Comparison of ENCODE assay signal across 13 mouse cellular contexts in genomic region chr19:26472659-26473058, GRCm38 (mm10).
"Had no signal": no experiment of that assay in that cellular context is flagged by ENCODE, and none has a peak within 500 bp of the region (broad histone marks: within the 10 kb centered on the region; RNA-seq: fewer than 3 reads in every experiment).

No protein-coding gene starts in this region.

- H3K4me3 ChIP-seq: liver, embryonic 15.5 days; megakaryocyte, embryonic 14.5 days; midbrain, embryonic 15.5 days; neural tube, embryonic 13.5 days had no signal

- H3K9me3 ChIP-seq: liver, embryonic 15.5 days; megakaryocyte, embryonic 14.5 days; midbrain, embryonic 15.5 days; neural tube, embryonic 13.5 days had no signal

- H3K27ac ChIP-seq: liver, embryonic 15.5 days; macrophage; midbrain, embryonic 15.5 days; neural tube, embryonic 13.5 days had no signal

- H3K27me3 ChIP-seq: liver, embryonic 15.5 days; megakaryocyte, embryonic 14.5 days; midbrain, embryonic 15.5 days; neural tube, embryonic 13.5 days had no signal

- ATAC-seq: midbrain, embryonic 15.5 days had no signal

- DNase-seq: kidney, adult 8-10 months; kidney, postnatal 25 days; lung, adult 2 months; lung, postnatal 14 days; right cerebral cortex, postnatal 14 days; thymus, postnatal 4 days had no signal

- H3K4me1 ChIP-seq: liver, embryonic 15.5 days; megakaryocyte, embryonic 14.5 days had no signal

- H3K36me3 ChIP-seq: liver, embryonic 15.5 days; midbrain, embryonic 15.5 days; neural tube, embryonic 13.5 days had no signal

- H3K9ac ChIP-seq: liver, embryonic 15.5 days; midbrain, embryonic 15.5 days; neural tube, embryonic 13.5 days had no signal

- H3K4me2 ChIP-seq: liver, embryonic 11.5 days; liver, embryonic 15.5 days; midbrain, embryonic 11.5 days; midbrain, embryonic 15.5 days; neural tube, embryonic 13.5 days had no signal
